Mouse (Mus musculus) megakaryocyte, embryonic 14.5 days (primary cell): ENCODE results near the gene Ap3d1.

Experiments
- FLI1 ChIP-seq: IDR thresholded peaks from 2 replicates; pipeline ENCODE4 v1.6.1; 2012; ENCODE audit warnings: low read length, inconsistent platforms, mixed read lengths
- GATA1 ChIP-seq: IDR thresholded peaks from 3 replicates; pipeline ENCODE4 v1.6.1; 2012; ENCODE audit warnings: mixed read lengths, low read length, inconsistent platforms, borderline replicate concordance

DNA sequence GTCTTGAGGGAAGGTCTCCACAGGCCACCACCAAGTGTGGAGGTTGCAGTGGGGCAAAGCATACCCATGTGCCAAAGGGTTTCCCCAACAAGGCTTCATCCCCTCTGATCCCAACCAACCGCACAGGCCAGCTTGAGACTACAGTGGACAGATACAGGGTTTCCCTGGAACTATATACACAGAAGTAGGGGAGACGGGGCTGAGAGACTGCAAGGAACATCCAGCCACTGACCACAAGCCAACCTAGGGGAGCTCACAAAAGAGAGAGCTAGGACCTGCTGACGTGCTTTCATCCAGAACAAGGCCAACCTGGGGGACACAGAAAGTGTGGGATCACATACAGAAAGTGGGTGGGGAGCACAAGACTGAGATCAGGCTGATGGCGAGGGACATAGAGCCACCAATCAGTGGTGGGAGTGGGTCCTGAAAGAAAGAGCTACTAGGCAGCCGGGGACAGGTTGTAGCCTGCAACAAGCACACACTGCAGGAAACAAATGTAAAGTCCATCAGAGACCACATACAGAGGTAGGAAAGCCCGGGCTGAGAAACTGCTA, 67.1 kb downstream of the Ap3d1 start:
- TF ChIP-seq GATA1 (no peak), FLI1 (no peak)
